Mouse (Mus musculus): Measurements from ENCODE around the gene Krt24.

- TF ChIP-seq CTCF (IDR thresholded peaks at IDR 0.05; ENCODE audit: low read depth, low read length) (no peak), TAL1 (conservative IDR thresholded peaks at IDR 0.05; ENCODE audit: low read depth, low read length) (no peak)
Observed at GRCm38 (mm10) chr11:99255316-99255715, 29.7 kb downstream of the Krt24 start.

Measured in G1E (cell line).